Mouse (Mus musculus) heart, adult 18-20 months (tissue): ENCODE data around the gene Taf9b. TPM values are rescaled to one million over a fixed set of nuclear protein-coding genes. Genes with fewer than 3 reads are reported as not detected.
"Not testable (repeated sequence)": the region's sequence is repeated elsewhere in the genome, so short reads cannot be mapped to it uniquely, and the experiment has no call there.

Experiments
- DNase-seq, 2 experiments: peaks; one replicate each; pipeline ENCODE4 v3.0.0; 2021 to 2022; ENCODE audit warnings: mixed read lengths in 1 of 2
- long read RNA-seq, 2 experiments: library from polyadenylated mRNA; stranded (forward); transcript quantifications; one replicate each; pipeline ENCODE4 v2.0.0; 2021
- total RNA-seq, 2 experiments: library from RNA; stranded (reverse); gene quantifications; 2 replicates each; pipeline ENCODE4 v1.2.3; 2021

The Taf9b gene
- total RNA-seq: 10 to 100 TPM in 1 of 2 experiments, 1 to 10 TPM in 1; 6.9 to 10.7 TPM
- long read RNA-seq, experiment 1, transcript Taf9b-201 (7 exons, 2,633 nt): major isoform, 5 of 8 reads
- long read RNA-seq, experiment 1, partial matches to known transcripts: 1 of 8 reads
- long read RNA-seq, experiment 1, other reads (novel, unspliced or antisense): 2 of 8 reads
- long read RNA-seq, experiment 2, partial matches to known transcripts: 0 of 7 reads
- long read RNA-seq, experiment 2, other reads (novel, unspliced or antisense): 3 of 7 reads

DNA sequence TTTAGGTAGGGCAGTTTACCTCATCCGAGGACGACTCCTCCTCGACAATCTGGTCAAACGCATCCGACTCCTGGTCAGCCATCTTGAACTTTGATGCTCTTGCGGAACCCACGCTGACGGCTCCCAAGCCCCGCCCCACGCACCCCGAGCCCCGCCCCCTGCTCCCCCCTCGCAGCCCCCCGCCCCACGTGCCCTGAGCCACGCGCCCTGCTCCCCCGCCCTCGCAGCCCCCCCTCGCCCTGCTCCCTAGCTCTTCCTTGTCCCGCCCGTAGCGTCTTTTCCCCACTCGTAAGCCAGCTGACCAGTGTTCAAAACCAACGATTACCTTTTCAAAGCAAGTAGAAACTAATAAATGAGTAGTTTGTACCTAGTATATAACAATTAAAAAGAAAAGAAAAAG is at the start of gene Taf9b:
Taf9b (minus strand) TSS at position 101 of the 400 bp plus-strand sequence.
- no peak for DNase-seq

DNA sequence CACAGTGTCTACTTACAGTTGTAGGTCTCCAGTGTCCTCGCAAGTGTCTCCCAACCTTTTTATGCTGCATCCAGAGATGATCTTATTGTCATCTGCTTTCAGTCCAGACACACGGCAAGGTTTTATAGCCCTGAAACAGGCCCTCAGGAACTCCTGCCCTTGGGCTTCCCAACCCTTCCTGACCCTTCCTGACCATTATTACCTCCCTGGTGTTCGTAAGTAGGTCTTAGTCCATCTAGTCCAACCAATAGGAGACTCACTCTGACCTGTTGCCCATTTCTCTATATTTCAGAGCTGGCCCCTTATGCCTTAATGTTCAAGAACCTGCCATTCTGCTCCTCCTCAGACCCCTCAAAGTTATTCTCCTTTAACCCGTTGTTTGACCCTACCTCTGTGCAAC is 34.3 kb upstream of the Taf9b start, which contains the start of gene Fnd3c2:
Fnd3c2 (minus strand) TSS at position 101 of the 400 bp plus-strand sequence.
- DNase-seq: no peak

DNA sequence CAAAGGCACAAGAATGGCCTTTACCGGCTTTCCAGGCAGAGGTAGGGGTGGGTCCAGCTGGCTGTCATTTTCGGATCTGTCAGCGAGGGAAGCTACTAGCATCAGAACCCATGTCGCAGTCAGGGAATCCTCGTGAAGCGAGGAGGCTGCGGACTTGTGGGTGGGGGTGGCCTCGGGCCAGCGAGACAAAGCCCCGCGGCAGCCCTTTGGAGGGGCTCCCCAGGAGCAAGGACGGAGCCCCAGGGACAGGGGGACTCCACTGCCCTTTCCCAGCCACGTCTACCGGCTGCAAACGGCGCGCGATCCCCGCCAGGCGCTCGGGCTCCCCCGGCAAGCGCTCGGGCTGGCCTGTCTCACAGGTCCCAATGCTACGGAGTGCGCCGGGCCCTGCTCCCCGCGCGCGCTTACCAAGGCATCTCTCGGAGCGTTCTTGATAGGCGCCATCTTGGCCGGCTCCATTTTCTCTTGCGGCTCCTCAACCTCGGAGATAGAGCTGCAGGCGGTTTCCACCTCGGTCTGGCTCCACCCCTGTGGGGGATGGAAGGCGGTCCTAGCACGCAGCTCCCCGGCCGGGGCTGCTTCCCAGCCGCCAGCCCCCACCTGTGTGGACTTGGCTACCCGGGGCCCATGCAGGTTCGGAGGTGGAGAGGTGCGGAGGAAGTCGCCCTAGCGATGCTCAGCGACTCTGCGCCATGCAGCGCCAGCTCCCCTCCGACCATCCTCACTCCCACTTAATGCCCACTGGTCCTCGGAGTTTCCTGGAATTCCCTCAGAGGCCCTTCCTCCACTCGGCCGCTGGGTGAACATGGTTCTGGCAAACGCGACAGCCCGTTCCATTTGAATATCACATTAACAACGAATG is 1.6 kb downstream of the Taf9b start:
- DNase-seq: peak; percentile 76 to 77

DNA sequence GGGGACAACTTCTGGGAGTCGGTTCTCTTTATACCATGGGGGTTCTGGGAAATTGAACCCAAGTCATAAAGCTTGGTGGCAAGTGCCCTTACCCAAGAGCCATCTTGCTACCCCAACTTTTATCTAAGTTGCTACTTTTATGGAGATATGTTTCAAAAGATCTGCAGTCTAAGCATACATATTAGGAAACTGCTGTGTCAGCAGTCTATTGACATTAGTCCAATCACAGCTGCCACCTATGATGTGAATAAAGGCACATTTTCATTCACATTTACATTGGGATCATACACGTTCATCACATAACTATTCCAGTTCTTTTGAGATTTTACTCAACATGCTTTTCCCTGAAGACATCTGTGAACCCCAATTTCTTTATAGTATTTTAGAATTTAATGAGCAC is 11.9 kb downstream of the Taf9b start:
- DNase-seq: no peak

DNA sequence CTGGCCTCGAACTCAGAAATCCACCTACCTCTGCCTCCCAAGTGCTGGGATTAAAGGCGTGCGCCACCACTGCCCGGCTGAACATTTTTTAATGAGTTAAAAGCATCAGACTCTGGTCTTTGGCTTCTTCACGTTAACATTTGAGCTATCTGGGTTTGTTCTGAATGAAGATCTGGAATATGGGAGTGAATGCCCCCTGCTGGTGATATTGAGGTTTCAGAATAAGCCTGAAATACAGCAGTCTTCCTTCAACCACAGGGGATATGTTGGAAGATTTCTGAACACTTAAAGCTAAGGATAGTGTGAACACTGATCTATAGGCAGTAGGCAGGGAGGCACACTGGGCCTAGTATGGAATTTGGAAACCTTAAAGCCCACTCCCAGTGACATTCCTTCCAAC is 22.1 kb downstream of the Taf9b start:
- DNase-seq: no peak

DNA sequence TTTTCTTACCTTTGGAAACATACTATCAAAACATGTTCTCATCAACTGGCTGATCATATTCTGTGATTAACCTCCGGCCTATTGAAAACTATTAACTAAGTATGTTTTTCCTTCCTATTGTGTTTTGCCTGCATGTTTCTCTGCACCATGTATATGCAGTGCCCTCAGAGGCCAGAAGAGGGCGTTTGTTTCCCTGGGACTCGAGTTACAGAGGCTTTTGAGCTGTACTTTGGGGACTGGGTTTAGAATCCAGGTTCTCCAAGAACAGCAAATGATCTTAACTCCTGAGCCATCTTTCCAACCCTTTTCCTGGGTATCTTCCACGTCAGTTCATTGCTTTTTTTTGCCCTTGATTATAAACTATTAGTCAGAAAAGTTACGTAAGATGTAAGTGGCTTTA is 23.6 kb downstream of the Taf9b start:
- no peak for DNase-seq

DNA sequence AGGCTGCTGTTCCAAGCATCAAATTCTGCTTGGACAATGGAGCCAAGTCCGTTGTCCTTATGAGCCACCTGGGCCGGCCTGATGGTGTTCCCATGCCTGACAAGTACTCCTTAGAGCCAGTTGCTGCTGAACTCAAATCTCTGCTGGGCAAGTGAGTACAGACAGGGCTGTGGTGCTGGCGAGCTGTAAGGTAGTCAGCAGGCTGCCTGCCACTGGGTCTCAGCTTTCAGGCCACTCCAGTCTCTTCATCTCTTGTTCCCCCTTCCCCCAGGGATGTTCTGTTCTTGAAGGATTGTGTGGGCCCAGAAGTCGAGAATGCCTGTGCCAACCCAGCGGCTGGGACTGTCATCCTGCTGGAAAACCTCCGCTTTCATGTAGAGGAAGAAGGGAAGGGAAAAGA is 26.6 kb downstream of the Taf9b start:
- not testable (repeated sequence) for DNase-seq

DNA sequence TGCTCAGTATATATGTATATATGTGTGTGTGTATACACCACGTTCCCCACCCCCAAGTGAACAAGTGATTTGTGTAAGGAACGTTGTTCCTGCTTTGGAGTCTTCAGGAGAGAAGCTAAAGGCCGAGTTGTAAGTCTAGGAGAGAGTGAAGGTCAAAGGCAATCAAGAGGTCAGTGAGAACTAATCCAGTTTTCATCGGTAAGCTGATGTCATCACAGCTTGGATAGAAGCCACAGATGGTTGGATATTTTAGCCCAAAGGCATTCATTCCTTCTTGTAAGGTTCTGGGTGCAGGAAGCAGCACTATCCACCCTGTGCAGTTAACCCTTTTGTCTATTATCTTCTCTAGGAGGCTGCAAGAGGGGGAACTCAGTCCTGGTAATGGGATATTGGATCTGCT is 30.9 kb downstream of the Taf9b start:
- no peak for DNase-seq

DNA sequence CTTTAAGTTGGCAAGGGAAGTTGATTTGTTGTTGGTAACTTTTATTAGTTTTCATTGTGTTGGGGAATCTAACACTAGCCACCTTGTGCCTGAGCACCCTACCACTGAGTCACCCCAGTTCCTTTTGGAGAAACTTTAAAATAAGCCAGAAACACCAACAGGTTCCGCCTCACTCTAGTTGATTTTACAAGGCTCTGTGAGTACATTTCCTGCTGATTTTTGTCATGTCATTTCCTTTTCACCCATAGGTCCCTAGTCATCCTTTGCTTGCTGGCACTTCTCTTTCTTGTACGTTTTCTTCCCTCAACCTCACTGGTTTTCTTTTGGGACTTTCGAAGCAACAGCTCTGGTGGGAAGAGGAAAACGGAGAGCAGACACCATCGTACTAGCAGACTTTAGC is 31.6 kb downstream of the Taf9b start:
- no peak for DNase-seq

DNA sequence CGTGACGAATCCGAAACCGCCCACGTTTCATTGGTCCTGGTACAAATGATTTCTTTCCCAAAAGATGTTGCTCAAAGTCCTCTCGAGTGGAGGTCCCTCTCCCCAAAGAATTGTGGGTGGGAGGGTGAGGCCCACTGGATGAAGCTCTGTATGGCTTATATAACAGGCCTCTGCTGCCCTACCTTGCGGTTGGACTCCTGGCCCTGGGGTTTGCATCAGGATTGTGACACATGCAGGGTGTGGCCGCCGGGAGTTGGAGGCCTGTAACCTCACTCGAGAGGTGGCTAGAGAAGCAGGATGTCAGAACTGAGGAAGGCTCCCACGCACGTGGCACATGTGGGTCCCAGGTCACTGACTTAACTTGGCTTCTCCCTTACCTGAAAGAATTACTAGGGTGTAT is 33.2 kb downstream of the Taf9b start:
- peak in 1 of 2 experiments; percentile 38 for DNase-seq

DNA sequence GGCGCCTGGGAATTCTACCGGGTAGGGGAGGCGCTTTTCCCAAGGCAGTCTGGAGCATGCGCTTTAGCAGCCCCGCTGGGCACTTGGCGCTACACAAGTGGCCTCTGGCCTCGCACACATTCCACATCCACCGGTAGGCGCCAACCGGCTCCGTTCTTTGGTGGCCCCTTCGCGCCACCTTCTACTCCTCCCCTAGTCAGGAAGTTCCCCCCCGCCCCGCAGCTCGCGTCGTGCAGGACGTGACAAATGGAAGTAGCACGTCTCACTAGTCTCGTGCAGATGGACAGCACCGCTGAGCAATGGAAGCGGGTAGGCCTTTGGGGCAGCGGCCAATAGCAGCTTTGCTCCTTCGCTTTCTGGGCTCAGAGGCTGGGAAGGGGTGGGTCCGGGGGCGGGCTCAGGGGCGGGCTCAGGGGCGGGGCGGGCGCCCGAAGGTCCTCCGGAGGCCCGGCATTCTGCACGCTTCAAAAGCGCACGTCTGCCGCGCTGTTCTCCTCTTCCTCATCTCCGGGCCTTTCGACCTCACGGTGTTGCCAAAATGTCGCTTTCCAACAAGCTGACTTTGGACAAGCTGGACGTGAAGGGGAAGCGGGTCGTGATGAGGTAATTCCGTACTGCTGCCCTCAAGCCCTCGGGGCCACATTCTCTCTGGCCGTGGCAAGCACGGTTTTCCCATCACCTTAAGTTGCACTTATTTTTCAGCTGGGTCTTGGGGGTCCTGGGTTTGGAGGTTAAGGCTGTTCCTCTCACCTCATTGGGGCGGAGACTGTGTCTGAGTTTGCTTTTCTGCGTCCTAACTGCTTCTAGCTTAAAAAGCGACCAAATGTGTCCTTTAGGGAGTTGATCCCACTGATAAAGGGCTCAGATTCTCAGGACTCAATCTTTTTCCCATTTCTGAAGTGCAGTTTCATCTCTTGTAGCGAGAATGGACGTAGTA is 34.0 kb downstream of the Taf9b start, which contains the start of gene Pgk1:
Pgk1 (plus strand) TSS at position 388 of the 937 bp plus-strand sequence.
- peak; percentile 86 to 97 for DNase-seq

DNA sequence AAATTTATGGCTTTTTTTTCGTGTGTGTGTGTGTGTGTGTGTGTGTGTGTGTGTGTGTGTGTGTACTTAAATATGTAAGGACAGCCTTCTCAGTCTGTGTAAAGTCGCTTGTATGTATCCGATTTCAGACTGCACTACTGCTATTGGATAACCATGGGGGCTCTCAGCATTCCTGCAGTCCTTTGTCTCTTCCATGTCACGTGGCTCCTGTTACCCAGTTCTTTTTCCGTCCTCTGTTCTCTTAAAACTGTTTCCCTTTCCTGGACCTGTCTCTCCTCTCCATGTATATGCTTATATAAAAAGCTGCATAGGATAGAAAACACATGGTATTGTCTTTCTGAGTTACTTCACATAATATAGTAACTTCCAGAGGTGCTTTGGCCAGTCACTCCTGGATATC is 35.3 kb downstream of the Taf9b start:
- no peak for DNase-seq

DNA sequence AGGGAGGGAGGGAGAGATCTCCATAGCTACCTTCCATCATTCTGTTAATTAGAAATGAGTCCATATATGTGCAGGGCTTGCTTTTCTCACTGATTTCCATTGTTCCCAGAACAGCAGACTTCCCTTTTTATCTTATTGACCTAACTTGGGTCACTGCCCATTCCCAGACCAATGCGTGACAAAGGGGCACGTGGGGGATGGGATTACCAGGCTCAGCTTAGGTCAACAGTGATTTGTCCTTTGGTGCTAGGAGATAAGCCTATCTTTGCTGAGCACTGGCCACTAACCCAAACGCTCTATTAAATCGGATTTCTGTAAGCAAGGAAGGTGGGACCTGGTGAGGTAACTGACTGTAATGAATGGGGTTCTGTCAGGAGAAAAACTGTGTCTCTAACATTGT is 36.7 kb downstream of the Taf9b start:
- no peak for DNase-seq

DNA sequence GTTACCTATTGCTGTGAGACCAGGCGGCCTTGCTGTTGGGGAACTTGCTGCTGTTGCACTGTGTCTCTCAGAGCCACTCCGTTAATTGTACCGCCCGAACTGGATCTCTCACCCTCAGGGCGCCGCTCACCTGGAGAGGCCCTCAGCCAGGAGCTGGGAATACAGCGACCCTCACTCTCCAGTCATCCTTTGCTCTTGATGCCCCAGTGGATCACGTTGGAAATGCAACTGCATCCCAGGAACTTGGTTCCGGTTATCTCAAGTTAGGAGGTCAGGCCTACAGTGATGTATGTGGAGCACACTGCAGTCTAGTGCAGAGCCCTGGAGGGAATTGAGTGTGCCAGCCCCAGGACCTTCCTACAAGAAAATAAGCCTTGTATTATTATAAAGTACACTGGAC is 44.6 kb downstream of the Taf9b start:
- no peak for DNase-seq

DNA sequence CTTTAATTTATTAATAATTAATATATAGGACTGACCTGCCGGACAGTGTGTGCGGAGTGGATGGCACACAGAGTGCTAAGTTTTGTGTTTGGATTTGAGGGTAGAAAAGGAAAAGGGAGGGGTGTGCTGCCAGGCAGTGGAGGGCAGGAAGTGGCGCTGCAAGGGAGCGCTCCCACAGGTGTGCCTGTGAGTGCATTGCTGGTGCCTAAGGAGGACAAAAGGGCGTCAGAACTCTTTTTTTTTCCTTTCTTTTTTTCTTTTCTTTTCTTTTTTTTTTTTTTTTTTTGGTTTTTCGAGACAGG is 49.2 kb downstream of the Taf9b start:
- DNase-seq: no peak

DNA sequence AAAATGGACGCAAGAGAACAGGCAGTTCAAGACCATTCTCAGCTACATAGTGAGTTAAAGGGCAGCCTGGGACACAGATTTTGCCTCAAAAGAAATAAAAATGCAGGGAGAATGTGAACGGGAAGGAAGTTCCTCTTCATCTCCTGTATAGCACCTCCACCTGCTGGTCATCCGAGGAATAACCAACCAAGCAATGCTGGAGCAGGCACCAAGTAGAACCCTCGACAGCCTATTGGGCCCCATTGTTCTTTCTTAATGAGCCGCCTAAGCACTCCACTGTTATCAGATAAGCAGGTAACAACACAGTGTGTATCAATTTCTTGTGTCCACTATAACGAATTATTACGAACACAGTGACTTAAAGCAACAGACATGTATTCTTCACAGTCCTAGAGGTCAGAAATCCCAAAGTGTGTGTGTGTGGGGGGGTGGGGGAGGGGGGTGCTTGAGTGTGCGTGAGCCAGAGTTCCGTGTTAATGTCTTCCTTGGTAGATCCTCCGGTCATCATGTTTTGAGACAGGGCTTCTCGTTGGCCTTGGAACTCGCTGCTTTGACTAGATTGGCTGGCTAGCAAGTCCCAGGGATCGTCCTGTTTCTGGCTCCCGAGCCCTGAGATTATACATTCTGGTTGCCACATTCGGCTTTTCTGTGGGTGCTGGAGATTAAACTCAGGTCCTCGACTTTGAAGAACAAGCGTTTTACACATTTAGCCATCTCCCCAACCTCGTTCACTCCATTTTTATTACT is 49.7 kb downstream of the Taf9b start:
- DNase-seq: peak; percentile 63 to 80

DNA sequence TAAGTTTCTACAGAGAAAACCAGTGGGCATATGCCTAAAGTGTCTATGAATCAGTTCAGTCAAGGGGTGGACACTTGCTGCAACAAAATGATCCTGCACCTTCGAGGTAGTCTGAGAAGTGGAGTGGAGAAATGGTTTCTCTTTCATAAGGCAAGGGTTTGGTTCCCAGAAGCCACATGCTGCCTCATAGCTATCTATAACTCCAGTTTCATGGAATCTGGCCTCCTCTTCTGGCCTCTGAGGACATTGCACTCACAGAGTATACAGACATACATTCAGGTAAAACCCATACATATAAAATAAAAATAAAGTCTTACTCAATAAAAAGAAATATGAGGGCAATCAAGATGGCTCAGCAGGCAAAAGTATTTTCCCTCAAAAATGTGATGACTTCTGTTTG is 55.9 kb downstream of the Taf9b start:
- DNase-seq: no peak

DNA sequence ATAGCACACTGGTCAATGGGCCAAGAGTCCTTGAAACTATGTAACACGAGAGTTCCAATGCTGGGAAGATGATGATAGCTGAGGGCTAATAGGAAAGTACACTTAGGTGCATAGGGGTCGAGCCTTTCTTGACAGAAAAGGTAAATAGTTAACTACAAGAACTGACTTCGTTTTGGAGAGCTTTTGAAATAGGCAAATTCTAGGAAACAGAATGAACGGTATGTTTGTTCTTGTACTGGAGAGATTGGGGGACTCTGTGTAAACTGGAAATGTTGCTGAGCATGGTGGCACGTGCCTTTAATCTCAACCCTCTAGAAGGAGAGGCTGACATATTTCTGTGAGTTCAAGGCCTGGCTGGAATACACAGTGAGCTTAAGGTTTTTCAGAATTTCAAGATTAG is 56.4 kb downstream of the Taf9b start:
- no peak for DNase-seq

DNA sequence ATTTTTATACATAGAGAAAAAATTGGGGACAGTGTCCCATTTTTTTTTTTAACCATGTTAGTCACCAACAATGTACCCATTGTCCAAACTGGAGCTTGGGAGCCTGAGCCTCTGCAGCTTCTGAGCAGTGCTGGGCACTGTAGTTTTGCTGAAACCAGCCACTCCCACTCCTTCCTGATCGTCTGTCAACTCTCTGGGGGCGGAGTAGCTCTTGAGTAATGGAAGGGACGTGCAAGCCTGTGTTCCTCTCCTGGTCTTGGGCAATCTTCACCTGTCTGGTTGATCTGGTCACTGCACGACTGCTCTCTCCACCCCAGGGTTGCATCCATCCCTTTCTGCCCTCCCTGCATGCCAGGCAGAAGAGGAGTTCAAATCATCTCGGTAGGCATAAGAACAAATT is 57.0 kb downstream of the Taf9b start:
- DNase-seq: no peak
